Mouse (Mus musculus): ENCODE data around the gene Cldn13.
A peak's percentile ranks its signal among the peaks of the same experiment; 100 is the strongest.
"Not testable (repeated sequence)": the region's sequence is repeated elsewhere in the genome, so short reads cannot be mapped to it uniquely, and the experiment has no call there.

Cldn13 gene

DNA sequence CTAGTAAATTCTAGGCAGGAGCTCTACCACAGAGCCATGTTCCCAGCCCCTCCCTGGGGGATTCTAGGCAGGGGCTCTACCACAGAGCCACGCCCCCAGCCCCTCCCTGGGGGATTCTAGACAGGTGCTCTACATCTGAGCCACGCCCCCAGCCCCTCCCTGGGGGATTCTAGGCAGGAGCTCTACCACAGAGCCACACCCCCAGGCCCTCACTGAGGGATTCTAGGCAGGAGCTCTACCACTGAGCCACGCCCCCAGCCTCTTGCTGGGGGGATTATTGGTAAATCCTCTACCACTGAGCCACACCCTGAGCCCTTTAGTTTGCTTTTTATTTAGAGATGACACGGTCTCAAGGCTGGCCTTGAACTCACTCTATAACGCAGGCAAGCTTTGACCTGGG lies 18.4 kb upstream of the Cldn13 start:
- DNase-seq (ENCODE audit: low read depth) = not testable (repeated sequence)

- DNase-seq (ENCODE audit: low read depth) = peak; percentile 81
Observed at GRCm38 (mm10) chr5:134933281-134933680, 18.0 kb upstream of the Cldn13 start.

GRCm38 (mm10) chr5:134932903-134933276 lies 17.6 kb upstream of the Cldn13 start:
- peak; percentile 92 for DNase-seq (ENCODE audit: low read depth)

- peak; percentile 92 for DNase-seq (ENCODE audit: low read depth)
Observed at GRCm38 (mm10) chr5:134932179-134932902, 17.0 kb upstream of the Cldn13 start, which contains the start of gene Mettl27. Gene Mettl27 (plus strand): TSS chr5:134932368.

DNA sequence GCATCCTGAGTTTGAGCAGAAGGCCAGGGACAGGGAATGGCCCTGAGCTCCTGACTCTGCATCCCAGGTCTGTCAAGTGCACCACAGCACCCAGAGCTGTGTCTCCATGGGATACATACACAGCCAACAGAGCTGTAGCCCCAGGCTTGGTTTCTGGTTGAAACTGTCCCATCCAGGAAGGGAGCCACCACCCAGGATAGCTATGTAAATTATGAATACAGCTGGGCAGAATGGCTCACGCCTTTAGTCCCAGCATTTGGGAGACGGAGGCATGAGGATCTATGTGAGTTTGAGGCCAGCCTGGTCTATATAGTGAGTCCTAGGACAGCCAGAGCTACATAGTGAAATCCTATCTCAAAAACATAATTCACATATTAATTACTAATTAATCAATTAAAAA lies 14.7 kb upstream of the Cldn13 start:
- no peak for DNase-seq (ENCODE audit: low read depth)

DNA sequence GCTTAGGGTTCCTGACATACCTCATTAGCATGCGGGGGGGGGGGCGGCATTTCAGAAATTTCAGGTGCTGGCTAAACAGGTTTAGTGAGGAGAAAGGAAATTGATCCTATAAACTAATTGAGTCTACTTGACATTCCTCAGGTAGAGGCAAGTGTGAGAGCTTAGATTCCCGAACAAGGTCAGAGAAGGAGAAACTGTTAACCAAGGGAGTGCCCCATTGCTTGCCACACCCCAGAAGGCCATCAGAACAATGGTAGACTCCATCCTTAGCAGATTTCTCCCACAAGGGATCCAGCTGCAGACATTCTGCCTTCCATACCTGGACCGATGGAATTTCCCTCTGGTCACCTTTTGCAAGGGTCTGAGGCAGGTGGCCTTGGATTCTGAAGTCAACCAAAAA lies 11.4 kb upstream of the Cldn13 start:
- DNase-seq (ENCODE audit: low read depth) = no peak

GRCm38 (mm10) chr5:134923141-134923540 lies 7.8 kb upstream of the Cldn13 start:
- DNase-seq (ENCODE audit: low read depth) = no peak

GRCm38 (mm10) chr5:134921106-134921505 lies 5.8 kb upstream of the Cldn13 start:
- no peak for DNase-seq (ENCODE audit: low read depth)

- DNase-seq (ENCODE audit: low read depth) = no peak
Observed at GRCm38 (mm10) chr5:134920106-134920687, 4.9 kb upstream of the Cldn13 start.

GRCm38 (mm10) chr5:134919097-134919496 lies 3.8 kb upstream of the Cldn13 start:
- no peak for DNase-seq (ENCODE audit: low read depth)

- DNase-seq (ENCODE audit: low read depth) = peak; percentile 83
Observed at GRCm38 (mm10) chr5:134918071-134918832, 2.9 kb upstream of the Cldn13 start.

DNA sequence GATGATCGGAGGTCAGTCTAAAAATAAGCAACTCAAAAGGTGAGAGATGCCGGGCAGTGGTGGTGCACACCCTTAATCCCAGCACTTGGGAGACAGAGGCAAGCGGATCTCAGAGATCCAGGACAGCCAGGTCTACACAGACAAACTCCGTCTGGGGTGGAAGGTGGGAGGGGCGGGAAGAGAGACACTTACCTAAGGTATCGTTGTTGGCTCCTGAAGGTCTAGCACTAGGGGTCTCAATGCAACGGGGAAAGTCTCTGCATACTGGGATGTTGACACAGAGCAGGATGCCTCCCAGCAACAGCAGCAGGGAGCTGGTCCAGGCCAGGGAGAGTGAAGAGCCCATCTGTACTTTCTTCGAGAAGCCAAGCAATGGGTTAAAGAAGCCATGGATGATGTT lies 816 bp downstream of the Cldn13 start:
- no peak for DNase-seq (ENCODE audit: low read depth)

- DNase-seq (ENCODE audit: low read depth) = no peak
Observed at GRCm38 (mm10) chr5:134913753-134914152, 1.6 kb downstream of the Cldn13 start.

DNA sequence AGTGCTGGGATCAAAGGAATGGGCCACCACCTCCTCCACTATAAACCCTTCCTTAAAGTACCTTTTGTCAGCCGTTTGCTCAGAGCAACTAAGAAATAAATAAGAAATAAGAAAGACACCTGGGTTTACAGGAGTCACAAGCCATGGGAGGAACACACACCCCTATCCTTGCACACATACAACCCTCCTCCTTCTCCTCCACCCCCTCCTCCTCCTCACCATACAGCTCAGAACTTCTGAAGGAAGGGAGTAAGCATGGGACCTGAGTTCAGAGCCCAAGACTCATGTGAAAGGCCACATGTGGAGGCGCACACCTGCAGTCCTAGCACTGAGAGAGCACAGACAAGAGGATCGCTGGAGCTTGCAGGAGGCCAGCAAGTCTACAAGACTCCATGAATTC lies 2.0 kb downstream of the Cldn13 start:
- no peak for DNase-seq (ENCODE audit: low read depth)

GRCm38 (mm10) chr5:134911901-134912300 lies 3.4 kb downstream of the Cldn13 start:
- no peak for DNase-seq (ENCODE audit: low read depth)

DNA sequence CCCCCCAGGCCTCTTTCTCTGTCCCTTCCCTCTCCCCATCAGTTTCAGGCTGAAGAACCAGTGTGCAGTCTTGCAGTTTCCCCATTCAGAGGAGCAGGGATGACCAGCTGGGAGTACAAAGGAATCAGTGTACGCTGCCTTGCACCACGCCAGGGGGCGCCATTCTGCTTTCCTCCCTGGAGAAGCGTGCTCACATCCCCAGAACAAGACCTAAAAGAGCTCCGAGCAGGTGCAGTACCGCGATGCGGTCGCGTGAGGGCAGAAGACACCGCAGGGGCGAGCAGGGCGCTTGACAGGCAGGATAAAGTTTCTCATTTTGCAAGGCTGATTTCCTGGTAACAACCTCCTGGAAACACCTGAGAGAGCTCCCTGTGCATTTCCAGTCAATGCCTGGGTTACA lies 8.2 kb downstream of the Cldn13 start:
- DNase-seq (ENCODE audit: low read depth) = peak; percentile 91

- no peak for DNase-seq (ENCODE audit: low read depth)
Observed at GRCm38 (mm10) chr5:134906633-134907032, 8.7 kb downstream of the Cldn13 start, which contains the start of gene Tmem270. Gene Tmem270 (minus strand): TSS chr5:134906733.

GRCm38 (mm10) chr5:134901644-134902027 lies 13.7 kb downstream of the Cldn13 start:
- no peak for DNase-seq (ENCODE audit: low read depth)

- DNase-seq (ENCODE audit: low read depth) = no peak
Observed at GRCm38 (mm10) chr5:134901012-134901643, 14.2 kb downstream of the Cldn13 start.

GRCm38 (mm10) chr5:134897596-134897995 lies 17.7 kb downstream of the Cldn13 start:
- no peak for DNase-seq (ENCODE audit: low read depth)

DNA sequence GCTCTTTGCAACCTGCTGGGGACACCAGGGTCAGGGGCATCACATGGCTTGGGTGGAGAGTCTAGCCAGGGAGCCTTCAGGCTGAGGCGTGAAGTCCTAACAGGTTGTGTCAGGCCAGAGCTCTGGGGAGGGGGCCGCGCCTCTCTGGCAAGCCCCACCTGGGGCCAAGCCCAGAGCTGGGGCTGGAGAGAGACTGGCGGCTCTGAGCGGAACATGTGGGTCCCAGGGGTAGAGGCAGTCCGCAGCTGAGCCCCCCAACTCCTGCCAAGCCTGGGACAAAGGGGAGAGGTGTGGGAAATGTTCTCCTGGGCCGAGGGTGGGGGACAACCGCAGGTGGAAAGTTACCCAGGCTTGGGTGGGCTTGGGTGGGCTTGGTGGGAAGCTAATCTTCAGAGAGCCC lies 18.4 kb downstream of the Cldn13 start:
- no peak for DNase-seq (ENCODE audit: low read depth)

GRCm38 (mm10) chr5:134895291-134895690 lies 20.0 kb downstream of the Cldn13 start:
- DNase-seq (ENCODE audit: low read depth) = no peak

- DNase-seq (ENCODE audit: low read depth) = no peak
Observed at GRCm38 (mm10) chr5:134892717-134893116, 22.6 kb downstream of the Cldn13 start.
